Mouse (Mus musculus): Measurements from ENCODE around the gene Fam196a. TPM values are rescaled to one million over a fixed set of nuclear protein-coding genes. Genes with fewer than 3 reads are reported as not detected.

Gene Fam196a
- polyA plus RNA-seq, 1 experiment, result not detected

- Histone ChIP-seq H3K27ac (ENCODE audit: insufficient read depth, low read depth, low read length) (no peak overlapping the region), H3K4me1 (ENCODE audit: control insufficient read depth, insufficient read depth, low read length) (peaks cover 6% of the 10 kb centered on the region; the same call in 1 of the 2 replicates), H3K36me3 (ENCODE audit: control insufficient read depth, insufficient read depth, low read length) (no peaks in the 10 kb centered on the region), H3K27me3 (replicated peaks; ENCODE audit: control insufficient read depth, insufficient read depth, low read length) (no peaks in the 10 kb centered on the region), H3K4me3 (ENCODE audit: insufficient read depth, low read depth, low read length) (no peak overlapping the region)
- no peak for TF ChIP-seq POLR2A (IDR thresholded peaks at IDR 0.05; ENCODE audit: low read depth, low read length)
- TF ChIP-seq CTCF (conservative IDR thresholded peaks at IDR 0.05; ENCODE audit: insufficient read depth, insufficient read length, low read depth, low read length), result no peak
- DNase-seq, result no peak
- 97% methylated on average over 6 of the region's 6 CpGs for WGBS
These were observed 3.7 kb upstream of the Fam196a start for GRCm38 (mm10) chr7:134941891-134942290.

GRCm38 (mm10) chr7:134937471-134937926 lies 731 bp downstream of the Fam196a start:
- WGBS, result 5% methylated on average over 37 of the region's 37 CpGs
- Histone ChIP-seq H3K4me1 (ENCODE audit: control insufficient read depth, insufficient read depth, low read length) (no peaks in the 10 kb centered on the region), H3K4me3 (ENCODE audit: insufficient read depth, low read depth, low read length) (peak overlapping the region; percentile 33; the same call in 1 of the 2 replicates), H3K36me3 (ENCODE audit: control insufficient read depth, insufficient read depth, low read length) (no peaks in the 10 kb centered on the region), H3K27me3 (replicated peaks; ENCODE audit: control insufficient read depth, insufficient read depth, low read length) (no peaks in the 10 kb centered on the region), H3K27ac (ENCODE audit: insufficient read depth, low read depth, low read length) (no peak overlapping the region)
- TF ChIP-seq POLR2A (IDR thresholded peaks at IDR 0.05; ENCODE audit: low read depth, low read length) (no peak), CTCF (conservative IDR thresholded peaks at IDR 0.05; ENCODE audit: insufficient read depth, insufficient read length, low read depth, low read length) (no peak)
- no peak for DNase-seq

- no peaks in the 10 kb centered on the region for H3K4me1 ChIP-seq (ENCODE audit: control insufficient read depth, insufficient read depth, low read length)
- WGBS, result 66% methylated on average over 2 of the region's 2 CpGs
- no peak overlapping the region for H3K27ac ChIP-seq (ENCODE audit: insufficient read depth, low read depth, low read length)
- no peak for DNase-seq
- H3K4me3 ChIP-seq (ENCODE audit: insufficient read depth, low read depth, low read length), result no peak overlapping the region
- TF ChIP-seq POLR2A (IDR thresholded peaks at IDR 0.05; ENCODE audit: low read depth, low read length) (no peak), CTCF (conservative IDR thresholded peaks at IDR 0.05; ENCODE audit: insufficient read depth, insufficient read length, low read depth, low read length) (no peak)
- H3K27me3 ChIP-seq (replicated peaks; ENCODE audit: control insufficient read depth, insufficient read depth, low read length), result no peaks in the 10 kb centered on the region
- no peaks in the 10 kb centered on the region for H3K36me3 ChIP-seq (ENCODE audit: control insufficient read depth, insufficient read depth, low read length)
These were observed 6.3 kb downstream of the Fam196a start for GRCm38 (mm10) chr7:134931886-134932285.

- no peaks in the 10 kb centered on the region for H3K36me3 ChIP-seq (ENCODE audit: control insufficient read depth, insufficient read depth, low read length)
- peaks cover 6% of the 10 kb centered on the region; the same call in 1 of the 2 replicates for H3K4me1 ChIP-seq (ENCODE audit: control insufficient read depth, insufficient read depth, low read length)
- no peak overlapping the region for H3K4me3 ChIP-seq (ENCODE audit: insufficient read depth, low read depth, low read length)
- H3K27ac ChIP-seq (ENCODE audit: insufficient read depth, low read depth, low read length), result no peak overlapping the region
- no peak for TF ChIP-seq CTCF (conservative IDR thresholded peaks at IDR 0.05; ENCODE audit: insufficient read depth, insufficient read length, low read depth, low read length)
- no peak for TF ChIP-seq POLR2A (IDR thresholded peaks at IDR 0.05; ENCODE audit: low read depth, low read length)
- H3K27me3 ChIP-seq (replicated peaks; ENCODE audit: control insufficient read depth, insufficient read depth, low read length), result no peaks in the 10 kb centered on the region
- WGBS, result 82% methylated on average over 2 of the region's 2 CpGs
- peak; percentile 55 for DNase-seq
These were observed 36.2 kb downstream of the Fam196a start for GRCm38 (mm10) chr7:134901992-134902391.

- peaks cover 3% of the 10 kb centered on the region; the same call in 1 of the 2 replicates for H3K4me1 ChIP-seq (ENCODE audit: control insufficient read depth, insufficient read depth, low read length)
- no peak for DNase-seq
- no peaks in the 10 kb centered on the region for H3K36me3 ChIP-seq (ENCODE audit: control insufficient read depth, insufficient read depth, low read length)
- no peak for TF ChIP-seq CTCF (conservative IDR thresholded peaks at IDR 0.05; ENCODE audit: insufficient read depth, insufficient read length, low read depth, low read length)
- no peak for TF ChIP-seq POLR2A (IDR thresholded peaks at IDR 0.05; ENCODE audit: low read depth, low read length)
- H3K4me3 ChIP-seq (ENCODE audit: insufficient read depth, low read depth, low read length), result no peak overlapping the region
- H3K27me3 ChIP-seq (replicated peaks; ENCODE audit: control insufficient read depth, insufficient read depth, low read length), result no peaks in the 10 kb centered on the region
- no peak overlapping the region for H3K27ac ChIP-seq (ENCODE audit: insufficient read depth, low read depth, low read length)
- WGBS, result 72% methylated on average over 2 of the region's 2 CpGs
These were observed 38.8 kb downstream of the Fam196a start for GRCm38 (mm10) chr7:134899462-134899861.

- WGBS, result 75% methylated on average over 2 of the region's 2 CpGs
- TF ChIP-seq POLR2A (IDR thresholded peaks at IDR 0.05; ENCODE audit: low read depth, low read length), result no peak
- no peak for TF ChIP-seq CTCF (conservative IDR thresholded peaks at IDR 0.05; ENCODE audit: insufficient read depth, insufficient read length, low read depth, low read length)
- Histone ChIP-seq H3K27ac (ENCODE audit: insufficient read depth, low read depth, low read length) (no peak overlapping the region), H3K4me3 (ENCODE audit: insufficient read depth, low read depth, low read length) (no peak overlapping the region), H3K4me1 (ENCODE audit: control insufficient read depth, insufficient read depth, low read length) (no peaks in the 10 kb centered on the region), H3K36me3 (ENCODE audit: control insufficient read depth, insufficient read depth, low read length) (no peaks in the 10 kb centered on the region), H3K27me3 (replicated peaks; ENCODE audit: control insufficient read depth, insufficient read depth, low read length) (no peaks in the 10 kb centered on the region)
- no peak for DNase-seq
These were observed 43.6 kb downstream of the Fam196a start for GRCm38 (mm10) chr7:134894604-134895003.

GRCm38 (mm10) chr7:134892972-134893371 lies 45.3 kb downstream of the Fam196a start:
- Histone ChIP-seq H3K36me3 (ENCODE audit: control insufficient read depth, insufficient read depth, low read length) (no peaks in the 10 kb centered on the region), H3K4me1 (ENCODE audit: control insufficient read depth, insufficient read depth, low read length) (no peaks in the 10 kb centered on the region), H3K27me3 (replicated peaks; ENCODE audit: control insufficient read depth, insufficient read depth, low read length) (no peaks in the 10 kb centered on the region), H3K4me3 (ENCODE audit: insufficient read depth, low read depth, low read length) (no peak overlapping the region), H3K27ac (ENCODE audit: insufficient read depth, low read depth, low read length) (no peak overlapping the region)
- TF ChIP-seq POLR2A (IDR thresholded peaks at IDR 0.05; ENCODE audit: low read depth, low read length), result no peak
- peak; percentile 48; the same call in 1 of the 2 replicates for TF ChIP-seq CTCF (conservative IDR thresholded peaks at IDR 0.05; ENCODE audit: insufficient read depth, insufficient read length, low read depth, low read length)
- 86% methylated on average over 4 of the region's 4 CpGs for WGBS
- DNase-seq, result peak; percentile 26

Data from kidney, adult 2 months (tissue).